Mouse (Mus musculus): ENCODE data around the gene Ltb4r2. TPM values are rescaled to one million over a fixed set of nuclear protein-coding genes. Genes with fewer than 3 reads are reported as not detected.
A peak's percentile ranks its signal among the peaks of the same experiment; 100 is the strongest.

The Ltb4r2 gene
- polyA plus RNA-seq, 1 experiment from 2014 or later: 0.32 TPM

- H3K27me3 ChIP-seq (ENCODE audit: control insufficient read depth, insufficient read depth, low read length): peaks cover 51% of the 10 kb centered on the region
- no peak within 1 kb of the TSS for H3K27ac ChIP-seq (ENCODE audit: low read depth, low read length)
- peak within 1 kb of the TSS; percentile 18; the same call in 1 of the 2 replicates for H3K4me3 ChIP-seq (ENCODE audit: low read depth, low read length)
- peaks cover 5% of the 10 kb centered on the region; the same call in 1 of the 2 replicates for H3K4me1 ChIP-seq (replicated peaks; ENCODE audit: control insufficient read depth, insufficient read depth, low read length)
- peak within 1 kb of the TSS; percentile 43 for H3K9ac ChIP-seq (ENCODE audit: low read length)
- no peak for ATAC-seq (replicated peaks; ENCODE audit: low FRiP score)
- H3K36me3 ChIP-seq (ENCODE audit: control insufficient read depth, insufficient read depth, low read length): no peaks in the 10 kb centered on the region
- 4% methylated on average over 40 of the region's 40 CpGs for WGBS
- DNase-seq (ENCODE audit: low spot score): no peak
- H3K4me2 ChIP-seq (ENCODE audit: low read depth, low read length, severe bottlenecking): peak within 1 kb of the TSS; percentile 38
- no peaks in the 10 kb centered on the region for H3K9me3 ChIP-seq (ENCODE audit: control insufficient read depth, low read length)
Observed at GRCm38 (mm10) chr14:55788256-55789050, 27.2 kb downstream of the Ltb4r2 start, which contains the start of gene Ripk3. Gene Ripk3 (minus strand): TSS chr14:55788865.

GRCm38 (mm10) chr14:55793461-55793860 lies 32.2 kb downstream of the Ltb4r2 start:
- H3K9me3 ChIP-seq (ENCODE audit: control insufficient read depth, low read length): no peaks in the 10 kb centered on the region
- H3K4me1 ChIP-seq (replicated peaks; ENCODE audit: control insufficient read depth, insufficient read depth, low read length): peaks cover under 1% of the 10 kb centered on the region; the same call in 1 of the 2 replicates
- H3K27me3 ChIP-seq (ENCODE audit: control insufficient read depth, insufficient read depth, low read length): peaks cover 12% of the 10 kb centered on the region
- no peak overlapping the region for H3K27ac ChIP-seq (ENCODE audit: low read depth, low read length)
- H3K9ac ChIP-seq (ENCODE audit: low read length): no peak overlapping the region
- no peak overlapping the region for H3K4me3 ChIP-seq (ENCODE audit: low read depth, low read length)
- no peaks in the 10 kb centered on the region for H3K36me3 ChIP-seq (ENCODE audit: control insufficient read depth, insufficient read depth, low read length)
- no peak overlapping the region for H3K4me2 ChIP-seq (ENCODE audit: low read depth, low read length, severe bottlenecking)
- ATAC-seq (replicated peaks; ENCODE audit: low FRiP score): no peak
- 74% methylated on average over 2 of the region's 2 CpGs for WGBS
- no peak for DNase-seq (ENCODE audit: low spot score)

- no peak for ATAC-seq (replicated peaks; ENCODE audit: low FRiP score)
- Histone ChIP-seq H3K4me2 (ENCODE audit: low read depth, low read length, severe bottlenecking) (no peak overlapping the region), H3K4me3 (ENCODE audit: low read depth, low read length) (no peak overlapping the region), H3K9ac (ENCODE audit: low read length) (no peak overlapping the region), H3K4me1 (replicated peaks; ENCODE audit: control insufficient read depth, insufficient read depth, low read length) (no peaks in the 10 kb centered on the region), H3K36me3 (ENCODE audit: control insufficient read depth, insufficient read depth, low read length) (no peaks in the 10 kb centered on the region), H3K27me3 (ENCODE audit: control insufficient read depth, insufficient read depth, low read length) (peaks cover 7% of the 10 kb centered on the region; the same call in 1 of the 2 replicates), H3K9me3 (ENCODE audit: control insufficient read depth, low read length) (no peaks in the 10 kb centered on the region), H3K27ac (ENCODE audit: low read depth, low read length) (no peak overlapping the region)
- WGBS: 71% methylated on average over 2 of the region's 2 CpGs
- DNase-seq (ENCODE audit: low spot score): no peak
Observed at GRCm38 (mm10) chr14:55793946-55794345, 32.7 kb downstream of the Ltb4r2 start.

GRCm38 (mm10) chr14:55795380-55796163 lies 34.3 kb downstream of the Ltb4r2 start:
- no peak overlapping the region for H3K4me2 ChIP-seq (ENCODE audit: low read depth, low read length, severe bottlenecking)
- H3K27ac ChIP-seq (ENCODE audit: low read depth, low read length): no peak overlapping the region
- DNase-seq (ENCODE audit: low spot score) (no peak), ATAC-seq (replicated peaks; ENCODE audit: low FRiP score) (no peak)
- H3K27me3 ChIP-seq (ENCODE audit: control insufficient read depth, insufficient read depth, low read length): no peaks in the 10 kb centered on the region
- no peaks in the 10 kb centered on the region for H3K9me3 ChIP-seq (ENCODE audit: control insufficient read depth, low read length)
- no peak overlapping the region for H3K4me3 ChIP-seq (ENCODE audit: low read depth, low read length)
- no peaks in the 10 kb centered on the region for H3K4me1 ChIP-seq (replicated peaks; ENCODE audit: control insufficient read depth, insufficient read depth, low read length)
- H3K36me3 ChIP-seq (ENCODE audit: control insufficient read depth, insufficient read depth, low read length): no peaks in the 10 kb centered on the region
- 88% methylated on average over 15 of the region's 15 CpGs for WGBS
- no peak overlapping the region for H3K9ac ChIP-seq (ENCODE audit: low read length)

Other genes starting within 250 kb of the Ltb4r2 start
- not detected in 2 replicates for gene Nrl, start 236.4 kb upstream of the Ltb4r2 start, polyA plus RNA-seq (2014; fragmentation: Nextera tagmentation; extraction: Ambion mirVana)
- 16.2 and 17.8 TPM in 2 replicates for gene Pck2, start 221.2 kb upstream of the Ltb4r2 start, polyA plus RNA-seq (2014; fragmentation: Nextera tagmentation; extraction: Ambion mirVana)
- 74.2 and 74.6 TPM in 2 replicates for gene Dcaf11, start 201.4 kb upstream of the Ltb4r2 start, polyA plus RNA-seq (2014; fragmentation: Nextera tagmentation; extraction: Ambion mirVana)
- 0.71 TPM in 1 of 2 replicates, not detected in the other for gene A730061H03Rik, start 201.0 kb upstream of the Ltb4r2 start, polyA plus RNA-seq (2014; fragmentation: Nextera tagmentation; extraction: Ambion mirVana)
- not detected in 2 replicates for gene Fitm1, start 185.8 kb upstream of the Ltb4r2 start, polyA plus RNA-seq (2014; fragmentation: Nextera tagmentation; extraction: Ambion mirVana)
- gene Psme1, start 183.3 kb upstream of the Ltb4r2 start, polyA plus RNA-seq (2014; fragmentation: Nextera tagmentation; extraction: Ambion mirVana): 100 and 105 TPM in 2 replicates
- 3.4 and 4.7 TPM in 2 replicates for gene Emc9, start 176.1 kb upstream of the Ltb4r2 start, polyA plus RNA-seq (2014; fragmentation: Nextera tagmentation; extraction: Ambion mirVana)
- 178 and 187 TPM in 2 replicates for gene Psme2, start 170.3 kb upstream of the Ltb4r2 start, polyA plus RNA-seq (2014; fragmentation: Nextera tagmentation; extraction: Ambion mirVana)
- 13.7 and 18.1 TPM in 2 replicates for gene Rnf31, start 169.7 kb upstream of the Ltb4r2 start, polyA plus RNA-seq (2014; fragmentation: Nextera tagmentation; extraction: Ambion mirVana)
- 6.5 and 8.6 TPM in 2 replicates for gene Irf9, start 157.9 kb upstream of the Ltb4r2 start, polyA plus RNA-seq (2014; fragmentation: Nextera tagmentation; extraction: Ambion mirVana)
- gene Rec8, start 143.4 kb upstream of the Ltb4r2 start, polyA plus RNA-seq (2014; fragmentation: Nextera tagmentation; extraction: Ambion mirVana): 4.8 and 5.5 TPM in 2 replicates
- 77.2 and 104 TPM in 2 replicates for gene Ipo4, start 125.5 kb upstream of the Ltb4r2 start, polyA plus RNA-seq (2014; fragmentation: Nextera tagmentation; extraction: Ambion mirVana)
- gene Gm49378, start 123.5 kb upstream of the Ltb4r2 start, polyA plus RNA-seq (2014; fragmentation: Nextera tagmentation; extraction: Ambion mirVana): 3.4 and 4.0 TPM in 2 replicates
- gene Tm9sf1, start 117.6 kb upstream of the Ltb4r2 start, polyA plus RNA-seq (2014; fragmentation: Nextera tagmentation; extraction: Ambion mirVana): 77.1 and 78.4 TPM in 2 replicates
- 0.76 and 0.99 TPM in 2 replicates for gene Tssk4, start 111.2 kb upstream of the Ltb4r2 start, polyA plus RNA-seq (2014; fragmentation: Nextera tagmentation; extraction: Ambion mirVana)
- gene Mdp1, start 100.9 kb upstream of the Ltb4r2 start, polyA plus RNA-seq (2014; fragmentation: Nextera tagmentation; extraction: Ambion mirVana): 61.9 and 62.3 TPM in 2 replicates
- gene Gmpr2, start 89.5 kb upstream of the Ltb4r2 start, polyA plus RNA-seq (2014; fragmentation: Nextera tagmentation; extraction: Ambion mirVana): 59.7 and 62.5 TPM in 2 replicates
- 583 and 616 TPM in 2 replicates for gene Nedd8, start 89.3 kb upstream of the Ltb4r2 start, polyA plus RNA-seq (2014; fragmentation: Nextera tagmentation; extraction: Ambion mirVana)
- 73.8 and 74.8 TPM in 2 replicates for gene Tinf2, start 79.6 kb upstream of the Ltb4r2 start, polyA plus RNA-seq (2014; fragmentation: Nextera tagmentation; extraction: Ambion mirVana)
- 0.21 and 1.4 TPM in 2 replicates for gene Tgm1, start 47.5 kb upstream of the Ltb4r2 start, polyA plus RNA-seq (2014; fragmentation: Nextera tagmentation; extraction: Ambion mirVana)
- gene Rabggta, start 39.2 kb upstream of the Ltb4r2 start, polyA plus RNA-seq (2014; fragmentation: Nextera tagmentation; extraction: Ambion mirVana): 23.4 and 27.1 TPM in 2 replicates
- gene Dhrs1, start 15.7 kb upstream of the Ltb4r2 start, polyA plus RNA-seq (2014; fragmentation: Nextera tagmentation; extraction: Ambion mirVana): 63.6 and 76.7 TPM in 2 replicates
- 54.2 and 57.4 TPM in 2 replicates for gene Nop9, start 15.7 kb upstream of the Ltb4r2 start, polyA plus RNA-seq (2014; fragmentation: Nextera tagmentation; extraction: Ambion mirVana)
- gene Cideb, start 3.0 kb upstream of the Ltb4r2 start, polyA plus RNA-seq (2014; fragmentation: Nextera tagmentation; extraction: Ambion mirVana): not detected in 2 replicates
- gene Ltb4r1, start 4.5 kb downstream of the Ltb4r2 start, polyA plus RNA-seq (2014; fragmentation: Nextera tagmentation; extraction: Ambion mirVana): 0.45 TPM in 1 of 2 replicates, not detected in the other
- gene Adcy4, start 22.7 kb downstream of the Ltb4r2 start, polyA plus RNA-seq (2014; fragmentation: Nextera tagmentation; extraction: Ambion mirVana): 6.1 and 7.2 TPM in 2 replicates
- 6.6 and 9.7 TPM in 2 replicates for gene Ripk3, start 27.4 kb downstream of the Ltb4r2 start, polyA plus RNA-seq (2014; fragmentation: Nextera tagmentation; extraction: Ambion mirVana)
- 30.8 and 32.7 TPM in 2 replicates for gene Nfatc4, start 61.7 kb downstream of the Ltb4r2 start, polyA plus RNA-seq (2014; fragmentation: Nextera tagmentation; extraction: Ambion mirVana)
- gene Nynrin, start 92.6 kb downstream of the Ltb4r2 start, polyA plus RNA-seq (2014; fragmentation: Nextera tagmentation; extraction: Ambion mirVana): 20.2 and 20.3 TPM in 2 replicates
- 0.37 TPM in 1 of 2 replicates, not detected in the other for gene Cbln3, start 123.0 kb downstream of the Ltb4r2 start, polyA plus RNA-seq (2014; fragmentation: Nextera tagmentation; extraction: Ambion mirVana)
- 13.6 and 14.9 TPM in 2 replicates for gene Khnyn, start 123.5 kb downstream of the Ltb4r2 start, polyA plus RNA-seq (2014; fragmentation: Nextera tagmentation; extraction: Ambion mirVana)
- gene Sdr39u1, start 138.9 kb downstream of the Ltb4r2 start, polyA plus RNA-seq (2014; fragmentation: Nextera tagmentation; extraction: Ambion mirVana): 38.0 and 48.6 TPM in 2 replicates
- not detected in 2 replicates for gene Cma1, start 183.2 kb downstream of the Ltb4r2 start, polyA plus RNA-seq (2014; fragmentation: Nextera tagmentation; extraction: Ambion mirVana)
- not detected in 2 replicates for gene Cma2, start 189.6 kb downstream of the Ltb4r2 start, polyA plus RNA-seq (2014; fragmentation: Nextera tagmentation; extraction: Ambion mirVana)